Comparison of ENCODE assay signal across 8 mouse cellular contexts in genomic region chr3:142439591-142440093, GRCm38 (mm10). TPM values are rescaled to one million over a fixed set of nuclear protein-coding genes. Genes with fewer than 3 reads are reported as not detected.
A peak's percentile ranks its signal among the peaks of the same experiment; 100 is the strongest.
DNase-seq lines count a peak whose midpoint lies in the region; ATAC-seq lines count a peak whose summit lies in the region.

No protein-coding gene starts in this region.

- no peak overlapping the region for H3K27ac ChIP-seq in intestine, embryonic 15.5 days
- no peak overlapping the region for H3K27ac ChIP-seq in midbrain, embryonic 11.5 days (ENCODE audit: low read depth, low read length)
- no peak overlapping the region for H3K27ac ChIP-seq in forebrain, embryonic 11.5 days (ENCODE audit: low read depth, low read length)

- H3K4me2 ChIP-seq in intestine, embryonic 15.5 days (replicated peaks) = no peak overlapping the region
- no peak overlapping the region for H3K4me2 ChIP-seq in midbrain, embryonic 11.5 days
- no peak overlapping the region for H3K4me2 ChIP-seq in forebrain, embryonic 11.5 days (ENCODE audit: low read depth, low read length, severe bottlenecking)

- H3K36me3 ChIP-seq in intestine, embryonic 15.5 days = no peaks in the 10 kb centered on the region
- no peaks in the 10 kb centered on the region for H3K36me3 ChIP-seq in midbrain, embryonic 11.5 days (ENCODE audit: control insufficient read depth, insufficient read depth, low read length)
- H3K36me3 ChIP-seq in forebrain, embryonic 11.5 days (ENCODE audit: control insufficient read depth, insufficient read depth, low read length) = no peaks in the 10 kb centered on the region

- peak; percentile 42; the same call in 1 of the 2 replicates for ATAC-seq in intestine, embryonic 15.5 days
- ATAC-seq in CD4-positive, CD25-positive, alpha-beta regulatory T cell, adult 4 months = no peak
- no peak for ATAC-seq in erythroid progenitor cell, adult 5-6 weeks (replicated peaks; ENCODE audit: low FRiP score, poor library complexity, severe bottlenecking)
- no peak for ATAC-seq in midbrain, embryonic 11.5 days (ENCODE audit: low FRiP score)
- ATAC-seq in forebrain, embryonic 11.5 days (replicated peaks; ENCODE audit: low FRiP score) = no peak

- H3K9me3 ChIP-seq in intestine, embryonic 15.5 days = no peaks in the 10 kb centered on the region
- no peaks in the 10 kb centered on the region for H3K9me3 ChIP-seq in midbrain, embryonic 11.5 days (ENCODE audit: control insufficient read depth, low read length)
- H3K9me3 ChIP-seq in forebrain, embryonic 11.5 days (ENCODE audit: control insufficient read depth, low read length) = no peaks in the 10 kb centered on the region

- H3K9ac ChIP-seq in intestine, embryonic 15.5 days = no peak overlapping the region
- no peak overlapping the region for H3K9ac ChIP-seq in midbrain, embryonic 11.5 days (ENCODE audit: low read length)
- no peak overlapping the region for H3K9ac ChIP-seq in forebrain, embryonic 11.5 days (ENCODE audit: low read length)

- peak; percentile 32 for DNase-seq in adrenal gland, postnatal 10 days
- peak; percentile 88 for DNase-seq in fibroblast of lung, adult 2 months (ENCODE audit: low read depth)
- DNase-seq in lung, postnatal 25 days (ENCODE audit: low spot score) = peak; percentile 75
- no peak for DNase-seq in midbrain, embryonic 11.5 days (ENCODE audit: low spot score, missing footprints)
- no peak for DNase-seq in forebrain, embryonic 11.5 days (ENCODE audit: low spot score)

- H3K4me3 ChIP-seq in intestine, embryonic 15.5 days (replicated peaks) = no peak overlapping the region
- no peak overlapping the region for H3K4me3 ChIP-seq in midbrain, embryonic 11.5 days (ENCODE audit: low read depth, low read length)
- no peak overlapping the region for H3K4me3 ChIP-seq in forebrain, embryonic 11.5 days (ENCODE audit: low read depth, low read length)

- 30% methylated on average over 7 of the region's 7 CpGs for WGBS in intestine, embryonic 15.5 days
- WGBS in midbrain, embryonic 11.5 days = 49% methylated on average over 7 of the region's 7 CpGs
- 60% methylated on average over 7 of the region's 7 CpGs for WGBS in forebrain, embryonic 11.5 days

- no peaks in the 10 kb centered on the region for H3K27me3 ChIP-seq in intestine, embryonic 15.5 days (replicated peaks)
- H3K27me3 ChIP-seq in midbrain, embryonic 11.5 days (ENCODE audit: control insufficient read depth, insufficient read depth, low read length) = no peaks in the 10 kb centered on the region
- no peaks in the 10 kb centered on the region for H3K27me3 ChIP-seq in forebrain, embryonic 11.5 days (ENCODE audit: control insufficient read depth, insufficient read depth, low read length)

- 0 out of 2 replicates have a peak, but pooled peaks cover 6% of the 10 kb centered on the region for H3K4me1 ChIP-seq in intestine, embryonic 15.5 days (replicated peaks)
- peaks cover 7% of the 10 kb centered on the region for H3K4me1 ChIP-seq in midbrain, embryonic 11.5 days (ENCODE audit: control insufficient read depth, insufficient read depth, low read length)
- peaks cover 3% of the 10 kb centered on the region; the same call in 1 of the 2 replicates for H3K4me1 ChIP-seq in forebrain, embryonic 11.5 days (replicated peaks; ENCODE audit: control insufficient read depth, insufficient read depth, low read length)

RNA-seq across cellular contexts. Expression of gene Pdlim5, which starts 44.1 kb away (rescaled TPM):
- total RNA-seq in adrenal gland, postnatal 10 days (2021) = 10 to 100 TPM; 55.8 to 79.6 TPM
- 28.8 and 29.0 TPM in 2 replicates for polyA plus RNA-seq in intestine, embryonic 15.5 days (2015; fragmentation: Nextera tagmentation; extraction: Ambion mirVana)
- polyA plus RNA-seq in CD4-positive, CD25-positive, alpha-beta regulatory T cell, adult 4 months (2017; shearing (Covaris generic)) = 10 to 100 TPM; 21.1 to 24.0 TPM
- 3.6 and 22.6 TPM in 2 replicates for total RNA-seq in erythroid progenitor cell, adult 5-6 weeks (2015; ENCODE audit: low replicate concordance)
- total RNA-seq in erythroid progenitor cell, adult 5-6 weeks (2017; ENCODE audit: low replicate concordance) = 5.5 and 6.5 TPM in 2 replicates
- polyA plus RNA-seq in midbrain, embryonic 11.5 days (2014; fragmentation: Nextera tagmentation; extraction: Ambion mirVana) = 17.5 and 20.3 TPM in 2 replicates
- polyA plus RNA-seq in forebrain, embryonic 11.5 days (2014; fragmentation: Nextera tagmentation; extraction: Ambion mirVana) = 16.0 and 18.0 TPM in 2 replicates

RNA-seq across cellular contexts. Expression of gene Gbp5, which starts 54.1 kb away (rescaled TPM):
- 1 to 10 TPM; 3.4 to 5.1 TPM for total RNA-seq in adrenal gland, postnatal 10 days (2021)
- polyA plus RNA-seq in intestine, embryonic 15.5 days (2015; fragmentation: Nextera tagmentation; extraction: Ambion mirVana) = 0.14 and 0.34 TPM in 2 replicates
- 10 to 100 TPM; 18.3 to 29.5 TPM for polyA plus RNA-seq in CD4-positive, CD25-positive, alpha-beta regulatory T cell, adult 4 months (2017; shearing (Covaris generic))
- not detected in 2 replicates for total RNA-seq in erythroid progenitor cell, adult 5-6 weeks (2015; ENCODE audit: low replicate concordance)
- total RNA-seq in erythroid progenitor cell, adult 5-6 weeks (2017; ENCODE audit: low replicate concordance) = 1.1 and 3.5 TPM in 2 replicates
- not detected in 2 replicates for polyA plus RNA-seq in midbrain, embryonic 11.5 days (2014; fragmentation: Nextera tagmentation; extraction: Ambion mirVana)
- polyA plus RNA-seq in forebrain, embryonic 11.5 days (2014; fragmentation: Nextera tagmentation; extraction: Ambion mirVana) = not detected in 2 replicates

Comparison
In these comparisons a context has a peak if more than half of its experiments do, and no peak if none do; other contexts are left out.
1. DNase-seq: peak in adrenal gland, postnatal 10 days (single experiment), fibroblast of lung, adult 2 months (single experiment) and lung, postnatal 25 days (single experiment); none in midbrain, embryonic 11.5 days (single experiment) and forebrain, embryonic 11.5 days (single experiment).
2. RNA of gene Gbp5, which starts 54.1 kb away (polyA plus RNA-seq): 18.3 to 29.5 TPM in CD4-positive, CD25-positive, alpha-beta regulatory T cell, adult 4 months; 0.14 to 0.34 TPM in intestine, embryonic 15.5 days, not detected in midbrain, embryonic 11.5 days and not detected in forebrain, embryonic 11.5 days; every median in the first group is over 10 times any median in the second.